In genomic region chr10:117573596-117573850, GRCm38 (mm10) we compare ENCODE assay signal across 35 mouse cellular contexts.
"Had no signal": no experiment of that assay in that cellular context is flagged by ENCODE, and none has a peak within 500 bp of the region (broad histone marks: within the 10 kb centered on the region; RNA-seq: fewer than 3 reads in every experiment).

No protein-coding gene starts in this region.

- H3K4me1 ChIP-seq: intestine, embryonic 15.5 days had no signal

- H3K9me3 ChIP-seq: heart, embryonic 10.5 days; heart, embryonic 12.5 days; heart, embryonic 13.5 days; heart, embryonic 15.5 days; hindbrain, embryonic 10.5 days; hindbrain, embryonic 12.5 days; hindbrain, embryonic 13.5 days; hindbrain, embryonic 15.5 days; intestine, embryonic 15.5 days; kidney, embryonic 15.5 days had no signal

- ATAC-seq: hindbrain, embryonic 16.5 days; hindbrain, postnatal 0 days; inflammation-experienced regulatory T-cells, adult 6 months; intestine, embryonic 15.5 days; intestine, embryonic 16.5 days; intestine, postnatal 0 days had no signal

- H3K9ac ChIP-seq: heart, embryonic 12.5 days; heart, embryonic 13.5 days; heart, embryonic 15.5 days; hindbrain, embryonic 12.5 days; hindbrain, embryonic 13.5 days; hindbrain, embryonic 14.5 days; hindbrain, embryonic 15.5 days; intestine, embryonic 15.5 days; kidney, embryonic 15.5 days had no signal

- H3K27ac ChIP-seq: heart, embryonic 10.5 days; heart, embryonic 13.5 days; heart, embryonic 15.5 days; hindbrain, embryonic 10.5 days; hindbrain, embryonic 12.5 days; hindbrain, embryonic 13.5 days; hindbrain, embryonic 14.5 days; hindbrain, embryonic 15.5 days; hindbrain, postnatal 0 days; intestine, embryonic 15.5 days; kidney, embryonic 15.5 days; kidney, postnatal 0 days; layer of hippocampus, adult 2 months had no signal

- H3K4me2 ChIP-seq: heart, embryonic 11.5 days; heart, embryonic 12.5 days; heart, embryonic 13.5 days; heart, embryonic 15.5 days; hindbrain, embryonic 12.5 days; hindbrain, embryonic 13.5 days; hindbrain, embryonic 14.5 days; hindbrain, embryonic 15.5 days; intestine, embryonic 15.5 days; kidney, embryonic 15.5 days had no signal

- H3K36me3 ChIP-seq: heart, embryonic 10.5 days; heart, embryonic 12.5 days; heart, embryonic 13.5 days; heart, embryonic 15.5 days; hindbrain, embryonic 10.5 days; hindbrain, embryonic 12.5 days; hindbrain, embryonic 13.5 days; hindbrain, embryonic 15.5 days; intestine, embryonic 15.5 days; kidney, embryonic 15.5 days had no signal

- H3K4me3 ChIP-seq: heart, embryonic 10.5 days; heart, embryonic 12.5 days; heart, embryonic 13.5 days; heart, embryonic 15.5 days; hindbrain, embryonic 10.5 days; hindbrain, embryonic 12.5 days; hindbrain, embryonic 13.5 days; hindbrain, embryonic 15.5 days; intestine, embryonic 15.5 days; kidney, embryonic 15.5 days; layer of hippocampus, adult 2 months had no signal

- DNase-seq: heart, postnatal 10 days; heart, postnatal 14 days; heart, postnatal 36 days; heart, postnatal 4 days; kidney, adult 11 months; kidney, adult 18-20 months; kidney, adult 2 months; kidney, adult 8-10 months; kidney, adult 9 months; kidney, postnatal 10 days; kidney, postnatal 14 days; kidney, postnatal 25 days; kidney, postnatal 36 days; kidney, postnatal 4 days; layer of hippocampus, adult 9-11 months; layer of hippocampus, postnatal 36 days had no signal

- H3K27me3 ChIP-seq: intestine, embryonic 15.5 days had no signal
